In the genomic region with DNA sequence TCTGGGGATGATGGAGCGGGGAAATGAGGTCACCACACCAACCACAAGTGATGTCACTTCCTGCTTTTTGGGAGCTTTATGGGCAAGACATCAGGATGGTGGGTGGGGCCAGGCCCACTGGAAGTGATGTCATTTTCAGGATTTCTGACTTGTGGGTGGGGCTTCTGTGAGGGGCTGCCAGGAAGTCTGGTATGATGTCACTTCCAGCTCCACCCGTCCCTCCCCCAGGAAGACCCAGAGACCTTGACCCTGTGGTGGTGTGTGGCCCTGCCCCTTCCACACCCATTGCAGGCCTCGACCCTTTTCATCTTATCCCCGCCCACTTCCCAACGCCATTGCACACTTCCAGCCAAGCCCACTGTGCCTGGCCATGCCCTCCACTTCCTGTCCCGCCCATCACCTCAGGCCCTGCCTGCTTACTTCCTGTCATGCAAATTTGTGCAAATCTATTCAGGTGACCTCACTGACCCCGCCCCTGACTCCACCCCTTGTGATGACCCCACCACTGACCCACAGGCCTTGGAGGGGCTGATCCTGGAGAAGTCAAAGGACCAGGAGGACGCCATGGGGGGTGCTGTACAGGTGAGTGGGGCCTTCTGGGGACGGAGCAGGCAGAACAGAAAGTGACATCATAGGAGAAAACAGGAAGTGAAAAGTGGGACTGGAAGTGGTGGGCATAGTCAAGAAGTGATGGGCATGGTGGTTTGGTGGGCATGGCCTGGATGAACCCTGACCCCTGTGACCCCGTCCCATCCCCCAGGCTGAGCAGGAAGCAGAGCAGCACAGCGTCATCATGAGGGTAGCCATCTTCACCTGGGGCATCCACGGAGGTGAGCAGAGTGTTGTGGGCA, we compare ENCODE assay signal across 8 mouse cellular contexts.
DNase-seq lines count a peak whose midpoint lies in the region; ATAC-seq lines count a peak whose summit lies in the region.

No protein-coding gene starts in this region.

- ATAC-seq in embryonic facial prominence, embryonic 15.5 days (ENCODE audit: insufficient number of reproducible peaks, low FRiP score, low TSS enrichment, low read depth) = no peak
- ATAC-seq in monocyte, adult 5-6 weeks (replicated peaks; ENCODE audit: insufficient number of reproducible peaks, low FRiP score, low TSS enrichment, poor library complexity, severe bottlenecking) = peak; percentile 3; the same call in 1 of the 2 replicates

- 0 out of 2 replicates have a peak overlapping the region, but pooled peaks have one; percentile 56 for H3K4me2 ChIP-seq in embryonic facial prominence, embryonic 15.5 days (replicated peaks)

- peaks cover 9% of the 10 kb centered on the region for H3K4me1 ChIP-seq in embryonic facial prominence, embryonic 15.5 days

- no peaks in the 10 kb centered on the region for H3K27me3 ChIP-seq in embryonic facial prominence, embryonic 15.5 days

- DNase-seq in gastrocnemius, postnatal 10 days = peak; percentile 11
- no peak for DNase-seq in gastrocnemius, adult 8-10 months (ENCODE audit: low spot score in 2 of 2)
- DNase-seq in right cerebral cortex, adult 18-20 months = peak; percentile 24
- DNase-seq in right cerebral cortex, adult 2 months (ENCODE audit: low spot score in 2 of 2) = no peak
- no peak for DNase-seq in embryo, embryonic 10.5 days (ENCODE audit: low spot score)
- no peak for DNase-seq in embryo, embryonic 9.5 days (ENCODE audit: extremely low spot score)

- no peak overlapping the region for H3K27ac ChIP-seq in embryonic facial prominence, embryonic 15.5 days (replicated peaks)

- peaks cover 41% of the 10 kb centered on the region for H3K36me3 ChIP-seq in embryonic facial prominence, embryonic 15.5 days

- H3K9me3 ChIP-seq in embryonic facial prominence, embryonic 15.5 days (replicated peaks) = no peaks in the 10 kb centered on the region

- no peak overlapping the region for H3K9ac ChIP-seq in embryonic facial prominence, embryonic 15.5 days

- WGBS in embryonic facial prominence, embryonic 15.5 days = 98% methylated on average over 12 of the region's 12 CpGs

- H3K4me3 ChIP-seq in embryonic facial prominence, embryonic 15.5 days (replicated peaks) = peak overlapping the region; percentile 66; the same call in 1 of the 2 replicates

Comparison
In these comparisons a context has a peak if more than half of its experiments do, and no peak if none do; other contexts are left out.
1. DNase-seq: peak in gastrocnemius, postnatal 10 days (single experiment) and right cerebral cortex, adult 18-20 months (single experiment); none in gastrocnemius, adult 8-10 months (0 of 2), right cerebral cortex, adult 2 months (0 of 2), embryo, embryonic 10.5 days (single experiment) and embryo, embryonic 9.5 days (single experiment).